Mouse (Mus musculus): ENCODE measurements around the gene Eif4a1. TPM values are rescaled to one million over a fixed set of nuclear protein-coding genes. Genes with fewer than 3 reads are reported as not detected.
A peak's percentile ranks its signal among the peaks of the same experiment; 100 is the strongest.

Gene Eif4a1
- total RNA-seq, 2 experiments from 2014 or later = 409 to 418 TPM

GRCm38 (mm10) chr11:69680136-69680855, 8.1 kb upstream of the Eif4a1 start:
- DNase-seq (ENCODE audit: low spot score in 2 of 2) = no peak

- DNase-seq (ENCODE audit: low spot score in 2 of 2) = no peak
These were observed 6.9 kb upstream of the Eif4a1 start for GRCm38 (mm10) chr11:69679144-69679543.

GRCm38 (mm10) chr11:69671726-69672124, 498 bp downstream of the Eif4a1 start:
- DNase-seq (ENCODE audit: low spot score in 2 of 2) = no peak

GRCm38 (mm10) chr11:69670786-69671725, 1.2 kb downstream of the Eif4a1 start:
- DNase-seq (ENCODE audit: low spot score in 2 of 2) = peak; percentile 91 to 96

GRCm38 (mm10) chr11:69666665-69667005, 5.6 kb downstream of the Eif4a1 start:
- DNase-seq (ENCODE audit: low spot score in 2 of 2) = no peak

- DNase-seq (ENCODE audit: low spot score in 2 of 2) = peak in 1 of 2 experiments; percentile 82
These were observed 6.1 kb downstream of the Eif4a1 start, which contains the start of gene Cd68 for GRCm38 (mm10) chr11:69665961-69666664. TSS of gene Cd68 (minus strand) at chr11:69666153.

- DNase-seq (ENCODE audit: low spot score in 2 of 2) = no peak
These were observed 6.7 kb downstream of the Eif4a1 start for GRCm38 (mm10) chr11:69665457-69665960.

GRCm38 (mm10) chr11:69664841-69665240, 7.4 kb downstream of the Eif4a1 start:
- DNase-seq (ENCODE audit: low spot score in 2 of 2) = no peak

- DNase-seq (ENCODE audit: low spot score in 2 of 2) = no peak
These were observed 8.4 kb downstream of the Eif4a1 start for GRCm38 (mm10) chr11:69663795-69664194.

- no peak for DNase-seq (ENCODE audit: low spot score in 2 of 2)
These were observed 9.1 kb downstream of the Eif4a1 start for GRCm38 (mm10) chr11:69662967-69663671.

GRCm38 (mm10) chr11:69662213-69662966, 9.8 kb downstream of the Eif4a1 start, which contains the start of gene Mpdu1:
TSS of gene Mpdu1 (minus strand) at chr11:69662642.
- DNase-seq (ENCODE audit: low spot score in 2 of 2) = peak; percentile 95 to 96

- DNase-seq (ENCODE audit: low spot score in 2 of 2) = no peak
These were observed 10.9 kb downstream of the Eif4a1 start for GRCm38 (mm10) chr11:69661221-69661881.

- DNase-seq (ENCODE audit: low spot score in 2 of 2) = no peak
These were observed 14.8 kb downstream of the Eif4a1 start for GRCm38 (mm10) chr11:69657462-69657881.

GRCm38 (mm10) chr11:69656617-69657461, 15.4 kb downstream of the Eif4a1 start:
- no peak for DNase-seq (ENCODE audit: low spot score in 2 of 2)

- no peak for DNase-seq (ENCODE audit: low spot score in 2 of 2)
These were observed 16.2 kb downstream of the Eif4a1 start for GRCm38 (mm10) chr11:69656065-69656455.

GRCm38 (mm10) chr11:69655264-69656064, 16.8 kb downstream of the Eif4a1 start, which contains the start of gene Sox15:
TSS of gene Sox15 (plus strand) at chr11:69655314.
- DNase-seq (ENCODE audit: low spot score in 2 of 2) = peak; percentile 66 to 79

- no peak for DNase-seq (ENCODE audit: low spot score in 2 of 2)
These were observed 17.5 kb downstream of the Eif4a1 start for GRCm38 (mm10) chr11:69654760-69655159.

All from layer of hippocampus, postnatal 14 days (tissue).